Mouse (Mus musculus): Measurements from ENCODE around the gene Gm17662.
A peak's percentile ranks its signal among the peaks of the same experiment; 100 is the strongest.

Gm17662 gene

GRCm38 (mm10) chr4:104888499-104889262, 31.6 kb downstream of the Gm17662 start:
- no peak for DNase-seq (ENCODE audit: low read depth, low spot score)

GRCm38 (mm10) chr4:104891708-104892107, 34.6 kb downstream of the Gm17662 start:
- DNase-seq (ENCODE audit: low read depth, low spot score) = no peak

GRCm38 (mm10) chr4:104893588-104893987, 36.5 kb downstream of the Gm17662 start:
- DNase-seq (ENCODE audit: low read depth, low spot score) = no peak

GRCm38 (mm10) chr4:104894004-104894734, 37.0 kb downstream of the Gm17662 start:
- peak; percentile 86 for DNase-seq (ENCODE audit: low read depth, low spot score)

- no peak for DNase-seq (ENCODE audit: low read depth, low spot score)
Measured at GRCm38 (mm10) chr4:104902836-104903235, 45.7 kb downstream of the Gm17662 start.

- DNase-seq (ENCODE audit: low read depth, low spot score) = no peak
Measured at GRCm38 (mm10) chr4:104905049-104905448, 47.9 kb downstream of the Gm17662 start.

Measured in telencephalon, adult 2 months (tissue).